1 mouse cellular context compared by ENCODE assay signal in the genomic region with DNA sequence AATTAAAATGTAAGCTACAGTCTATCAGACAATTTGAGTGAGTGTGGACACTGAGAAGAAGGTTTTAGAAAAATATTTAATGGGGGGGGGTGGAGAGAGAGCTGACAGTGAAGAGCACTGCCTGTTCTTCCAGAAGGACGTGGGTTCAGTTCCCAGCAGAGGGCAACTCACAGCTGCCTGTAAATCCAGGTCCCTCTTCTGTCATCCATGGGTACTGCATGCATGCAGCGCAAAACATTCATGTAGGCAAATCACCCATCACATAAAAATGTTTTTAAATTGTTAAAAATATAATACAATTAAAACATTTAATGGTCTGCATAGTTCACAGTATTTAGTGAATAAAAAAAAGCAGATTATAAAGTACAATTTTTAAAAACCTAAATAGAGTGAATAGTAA.
TF ChIP-seq lines count a peak whose summit lies in the region.

No protein-coding gene starts in this region.

TF ChIP-seq in MEL, 35 proteins besides CTCF, POLR2A, EP300 and RAD21:
- TF ChIP-seq CHD2 (IDR thresholded peaks at IDR 0.05; ENCODE audit: low read length): no peak
- TF ChIP-seq E2F4 (IDR thresholded peaks at IDR 0.05; ENCODE audit: borderline replicate concordance, low read depth, low read length): no peak
- TF ChIP-seq BHLHE40 (IDR thresholded peaks at IDR 0.05; ENCODE audit: borderline replicate concordance, low read depth, low read length): no peak
- TF ChIP-seq USF1 (IDR thresholded peaks at IDR 0.05; ENCODE audit: low read depth, low read length): no peak
- TF ChIP-seq MXI1 (IDR thresholded peaks at IDR 0.05; ENCODE audit: low read depth, low read length): no peak
- no peak for TF ChIP-seq MAFK (IDR thresholded peaks at IDR 0.05; ENCODE audit: borderline replicate concordance, low read depth, low read length)
- no peak for TF ChIP-seq MYC (IDR thresholded peaks at IDR 0.05; ENCODE audit: low read depth, low read length)
- TF ChIP-seq MYB (IDR thresholded peaks at IDR 0.05; ENCODE audit: low read depth, low read length): no peak
- TF ChIP-seq SMC3 (IDR thresholded peaks at IDR 0.05; ENCODE audit: low read depth, low read length): peak; percentile 70
- no peak for TF ChIP-seq CHD1 (IDR thresholded peaks at IDR 0.05; ENCODE audit: low read depth, low read length)
- TF ChIP-seq MEF2A (IDR thresholded peaks at IDR 0.05; ENCODE audit: extremely low read depth, insufficient replicate concordance, low read depth, low read length, poor library complexity, severe bottlenecking): no peak
- no peak for TF ChIP-seq POLR2AphosphoS5 (IDR thresholded peaks at IDR 0.05; ENCODE audit: borderline replicate concordance, low read depth, low read length)
- no peak for TF ChIP-seq SIN3A (IDR thresholded peaks at IDR 0.05; ENCODE audit: low read length)
- peak; percentile 22; the same call in 1 of the 2 replicates for TF ChIP-seq ZC3H11A (IDR thresholded peaks at IDR 0.05; ENCODE audit: low read depth, low read length)
- TF ChIP-seq MAX (IDR thresholded peaks at IDR 0.05; ENCODE audit: low read length): no peak
- no peak for TF ChIP-seq HCFC1 (IDR thresholded peaks at IDR 0.05; ENCODE audit: low read depth, low read length)
TF ChIP-seq in MEL: peak in this region for 2.
